Mouse (Mus musculus) lung, embryonic 15.5 days (tissue): ENCODE measurements around the gene Stx8. TPM values are rescaled to one million over a fixed set of nuclear protein-coding genes. Genes with fewer than 3 reads are reported as not detected.

Source experiments
- ATAC-seq: fragments of 200-750 bp; cut with Nextera tagmentation; 2 replicates; pipeline ENCODE4 v1.8.0; 2017; ENCODE audit warnings: moderate number of reproducible peaks, borderline replicate concordance; ENCODE audit not compliant: low FRiP score, low TSS enrichment; ENCODE audit errors: extremely low read depth
- H3K27ac ChIP-seq: fragments of 300-500 bp; sonication (generic); 2 replicates; pipeline ENCODE4 v1.5.1; 2015; ENCODE audit warnings: moderate library complexity, mild to moderate bottlenecking, inconsistent platforms
- H3K27me3 ChIP-seq: fragments of 300-500 bp; sonication (generic); 2 replicates; pipeline ENCODE4 v1.6.1; 2015; ENCODE audit warnings: inconsistent platforms
- H3K36me3 ChIP-seq: fragments of 300-500 bp; sonication (generic); 2 replicates; pipeline ENCODE4 v1.6.1; 2015; ENCODE audit warnings: inconsistent platforms
- H3K4me1 ChIP-seq: fragments of 300-500 bp; sonication (generic); 2 replicates; pipeline ENCODE4 v1.6.1; 2015; ENCODE audit warnings: inconsistent platforms
- H3K4me2 ChIP-seq: fragments of 300-500 bp; sonication (generic); 2 replicates; pipeline ENCODE4 v1.6.1; 2015; ENCODE audit warnings: inconsistent platforms, mild to moderate bottlenecking, moderate library complexity
- H3K4me3 ChIP-seq: fragments of 300-500 bp; sonication (generic); 2 replicates; pipeline ENCODE4 v1.5.1; 2015; ENCODE audit warnings: mild to moderate bottlenecking, inconsistent platforms
- H3K9ac ChIP-seq: fragments of 300-500 bp; sonication (generic); 2 replicates; pipeline ENCODE4 v1.6.1; 2015; ENCODE audit warnings: inconsistent platforms
- H3K9me3 ChIP-seq: fragments of 300-500 bp; sonication (generic); 2 replicates; pipeline ENCODE4 v1.6.1; 2016; ENCODE audit warnings: inconsistent platforms
- WGBS: fragments of 180-500 bp; shearing (Covaris S2); methylation state at CpG from one replicate; pipeline ENCODE4 v1.1.7; 2015; 5-methylcytosine and 5-hydroxymethylcytosine counted together
- polyA plus RNA-seq: library from polyadenylated mRNA; unstranded; fragments of >200 nt; fragmentation: Nextera tagmentation; extraction: Ambion mirVana; gene quantifications from 2 replicates; pipeline ENCODE4 v1.2.1, GENCODE M21; 2015

Stx8 gene
- polyA plus RNA-seq = 52.1 and 54.7 TPM in 2 replicates

- Histone ChIP-seq H3K27me3 (no peaks in the 10 kb centered on the region), H3K9ac (peak within 1 kb of the TSS; percentile 78), H3K4me2 (peak within 1 kb of the TSS; percentile 68), H3K4me3 (peak within 1 kb of the TSS; percentile 64), H3K36me3 (0 out of 2 replicates have a peak, but pooled peaks cover 4% of the 10 kb centered on the region), H3K27ac (peak within 1 kb of the TSS; percentile 21), H3K4me1 (peaks cover 20% of the 10 kb centered on the region), H3K9me3 (no peaks in the 10 kb centered on the region)
- under 1% methylated on average over 28 of the region's 28 CpGs for WGBS
- peak; percentile 81 for ATAC-seq
Observed at GRCm38 (mm10) chr11:67965905-67966878, at the start of gene Stx8. Gene Stx8 (plus strand): TSS chr11:67966193.

GRCm38 (mm10) chr11:67917126-67917525 is 48.9 kb upstream of the Stx8 start:
- Histone ChIP-seq H3K27me3 (peaks cover 20% of the 10 kb centered on the region), H3K9ac (no peak overlapping the region), H3K27ac (no peak overlapping the region), H3K36me3 (no peaks in the 10 kb centered on the region), H3K9me3 (no peaks in the 10 kb centered on the region), H3K4me1 (no peaks in the 10 kb centered on the region), H3K4me3 (no peak overlapping the region), H3K4me2 (no peak overlapping the region)
- WGBS = 77% methylated on average over 3 of the region's 3 CpGs
- no peak for ATAC-seq

GRCm38 (mm10) chr11:67919593-67919992 is 46.4 kb upstream of the Stx8 start:
- no peak overlapping the region for H3K27ac ChIP-seq

GRCm38 (mm10) chr11:67920226-67920960 is 45.6 kb upstream of the Stx8 start:
- H3K36me3 ChIP-seq = no peaks in the 10 kb centered on the region
- ATAC-seq = no peak

More at GRCm38 (mm10) chr11:67919593-67919992, 46.4 kb upstream of the Stx8 start:
- Histone ChIP-seq H3K4me1 (no peaks in the 10 kb centered on the region), H3K27me3 (peaks cover 20% of the 10 kb centered on the region), H3K9me3 (no peaks in the 10 kb centered on the region), H3K4me3 (no peak overlapping the region), H3K9ac (no peak overlapping the region), H3K36me3 (no peaks in the 10 kb centered on the region), H3K4me2 (peak overlapping the region; percentile 96; the same call in 1 of the 2 replicates)
- 47% methylated on average over 5 of the region's 5 CpGs for WGBS
- ATAC-seq = no peak

GRCm38 (mm10) chr11:67921091-67921826 is 44.7 kb upstream of the Stx8 start:
- H3K9ac ChIP-seq = peak overlapping the region; percentile 66
- peaks cover 20% of the 10 kb centered on the region for H3K27me3 ChIP-seq
- peak overlapping the region; percentile 96 for H3K4me2 ChIP-seq
- H3K27ac ChIP-seq = peak overlapping the region; percentile 93
- no peaks in the 10 kb centered on the region for H3K36me3 ChIP-seq
- peak overlapping the region; percentile 72 for H3K4me3 ChIP-seq
- H3K4me1 ChIP-seq = no peaks in the 10 kb centered on the region
- no peaks in the 10 kb centered on the region for H3K9me3 ChIP-seq
- peak; percentile 55 for ATAC-seq
- 2% methylated on average over 47 of the region's 47 CpGs for WGBS

More at GRCm38 (mm10) chr11:67920226-67920960, 45.6 kb upstream of the Stx8 start:
- H3K27me3 ChIP-seq = peaks cover 20% of the 10 kb centered on the region
- peak overlapping the region; percentile 96 for H3K4me2 ChIP-seq
- peak overlapping the region; percentile 66; the same call in 1 of the 2 replicates for H3K9ac ChIP-seq
- 24% methylated on average over 9 of the region's 9 CpGs for WGBS
- H3K4me3 ChIP-seq = peak overlapping the region; percentile 72
- H3K9me3 ChIP-seq = no peaks in the 10 kb centered on the region
- no peak overlapping the region for H3K27ac ChIP-seq
- H3K4me1 ChIP-seq = no peaks in the 10 kb centered on the region

- under 1% methylated on average over 69 of the region's 80 CpGs for WGBS
- Histone ChIP-seq H3K27ac (peak within 1 kb of the TSS; percentile 93), H3K4me3 (peak within 1 kb of the TSS; percentile 72), H3K9ac (peak within 1 kb of the TSS; percentile 66), H3K9me3 (no peaks in the 10 kb centered on the region), H3K27me3 (peaks cover 20% of the 10 kb centered on the region), H3K36me3 (no peaks in the 10 kb centered on the region), H3K4me2 (peak within 1 kb of the TSS; percentile 96), H3K4me1 (no peaks in the 10 kb centered on the region)
- peak; percentile 83 for ATAC-seq
Observed at GRCm38 (mm10) chr11:67921827-67922754, 43.9 kb upstream of the Stx8 start, which contains the start of gene Usp43. Gene Usp43 (minus strand): TSS chr11:67922153.

GRCm38 (mm10) chr11:67922755-67923125 is 43.3 kb upstream of the Stx8 start:
- Histone ChIP-seq H3K36me3 (no peaks in the 10 kb centered on the region), H3K9ac (peak overlapping the region; percentile 66; the same call in 1 of the 2 replicates), H3K4me1 (no peaks in the 10 kb centered on the region), H3K4me2 (peak overlapping the region; percentile 96), H3K27ac (peak overlapping the region; percentile 93), H3K9me3 (no peaks in the 10 kb centered on the region), H3K27me3 (peaks cover 20% of the 10 kb centered on the region), H3K4me3 (peak overlapping the region; percentile 72)
- ATAC-seq = peak; percentile 86
- 0% methylated on average over 12 of the region's 12 CpGs for WGBS

- Histone ChIP-seq H3K9ac (no peak overlapping the region), H3K27ac (no peak overlapping the region), H3K4me2 (peak overlapping the region; percentile 96; the same call in 1 of the 2 replicates), H3K4me3 (no peak overlapping the region), H3K9me3 (no peaks in the 10 kb centered on the region), H3K27me3 (peaks cover 20% of the 10 kb centered on the region), H3K4me1 (no peaks in the 10 kb centered on the region), H3K36me3 (no peaks in the 10 kb centered on the region)
- WGBS = 90% methylated on average over 5 of the region's 5 CpGs
- no peak for ATAC-seq
Observed at GRCm38 (mm10) chr11:67923720-67924119, 42.3 kb upstream of the Stx8 start.

- no peak overlapping the region for H3K27ac ChIP-seq
- WGBS = 86% methylated on average over 13 of the region's 13 CpGs
- H3K4me1 ChIP-seq = no peaks in the 10 kb centered on the region
- H3K4me2 ChIP-seq = no peak overlapping the region
- ATAC-seq = no peak
- H3K27me3 ChIP-seq = peaks cover 20% of the 10 kb centered on the region
- H3K36me3 ChIP-seq = no peaks in the 10 kb centered on the region
- H3K4me3 ChIP-seq = no peak overlapping the region
- H3K9ac ChIP-seq = no peak overlapping the region
- no peaks in the 10 kb centered on the region for H3K9me3 ChIP-seq
Observed at GRCm38 (mm10) chr11:67925000-67925399, 41.0 kb upstream of the Stx8 start.

- no peak for ATAC-seq
- no peak overlapping the region for H3K27ac ChIP-seq
- 13% methylated on average over 15 of the region's 15 CpGs for WGBS
- H3K4me1 ChIP-seq = no peaks in the 10 kb centered on the region
- no peak overlapping the region for H3K4me3 ChIP-seq
- peaks cover 6% of the 10 kb centered on the region for H3K27me3 ChIP-seq
- no peaks in the 10 kb centered on the region for H3K36me3 ChIP-seq
- H3K9me3 ChIP-seq = no peaks in the 10 kb centered on the region
- no peak overlapping the region for H3K9ac ChIP-seq
- H3K4me2 ChIP-seq = no peak overlapping the region
Observed at GRCm38 (mm10) chr11:67926348-67927055, 39.5 kb upstream of the Stx8 start.
